Mouse (Mus musculus): ENCODE measurements around the gene Man2b1. TPM values are rescaled to one million over a fixed set of nuclear protein-coding genes. Genes with fewer than 3 reads are reported as not detected.
A peak's percentile ranks its signal among the peaks of the same experiment; 100 is the strongest.

The Man2b1 gene
- 19.7 and 22.4 TPM in 2 replicates for polyA plus RNA-seq (2016; fragmentation: Nextera tagmentation; extraction: Ambion mirVana)

DNA sequence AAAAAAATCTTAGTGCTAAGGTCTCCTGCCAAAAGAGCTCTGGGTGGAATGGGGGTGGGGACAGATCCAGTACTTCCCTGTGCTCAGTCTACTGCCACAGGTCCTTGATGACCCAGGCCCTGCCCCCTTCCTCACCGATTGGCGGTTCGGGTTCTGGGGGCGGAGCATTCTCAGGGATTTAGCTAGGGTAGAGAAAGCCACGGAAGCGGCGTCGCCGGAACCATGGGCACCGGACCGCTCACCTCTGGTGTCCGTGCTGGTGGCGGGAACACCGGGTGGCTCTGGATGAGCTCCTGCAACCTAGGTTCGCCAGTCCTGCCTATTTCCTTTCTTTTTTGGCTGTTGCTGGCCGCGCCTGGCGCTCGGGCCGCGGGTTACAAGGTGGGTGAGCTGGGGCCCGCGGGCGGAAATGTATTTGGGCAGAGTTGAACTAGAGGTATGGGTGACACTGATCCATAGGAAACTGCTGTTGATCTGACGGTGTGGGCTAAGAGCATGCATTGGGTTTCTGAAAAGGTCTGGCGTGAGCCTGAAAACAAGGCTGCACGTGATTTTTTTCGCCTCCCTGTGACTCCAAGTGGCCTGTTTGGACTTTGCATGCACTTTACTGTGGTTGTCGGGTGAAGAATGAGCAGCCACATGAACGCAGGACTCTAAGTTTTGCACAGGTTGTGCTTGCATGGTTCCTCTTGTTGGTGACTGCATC, at the start of gene Man2b1:
Man2b1 (plus strand) TSS at position 163 of the 706 bp plus-strand sequence.
- no peak within 1 kb of the TSS; the same call in 1 of the 2 replicates for H3K27ac ChIP-seq
- no peaks in the 10 kb centered on the region for H3K27me3 ChIP-seq
- no peaks in the 10 kb centered on the region for H3K9me3 ChIP-seq (replicated peaks)
- peaks cover 29% of the 10 kb centered on the region for H3K4me1 ChIP-seq
- H3K36me3 ChIP-seq = peaks cover 15% of the 10 kb centered on the region; the same call in 1 of the 2 replicates
- peak within 1 kb of the TSS; percentile 61 for H3K4me3 ChIP-seq
- H3K4me2 ChIP-seq (replicated peaks) = peak within 1 kb of the TSS; percentile 91
- WGBS = under 1% methylated on average over 30 of the region's 30 CpGs
- peak within 1 kb of the TSS; percentile 76 for H3K9ac ChIP-seq
- peak; percentile 73 for ATAC-seq (ENCODE audit: low FRiP score)

DNA sequence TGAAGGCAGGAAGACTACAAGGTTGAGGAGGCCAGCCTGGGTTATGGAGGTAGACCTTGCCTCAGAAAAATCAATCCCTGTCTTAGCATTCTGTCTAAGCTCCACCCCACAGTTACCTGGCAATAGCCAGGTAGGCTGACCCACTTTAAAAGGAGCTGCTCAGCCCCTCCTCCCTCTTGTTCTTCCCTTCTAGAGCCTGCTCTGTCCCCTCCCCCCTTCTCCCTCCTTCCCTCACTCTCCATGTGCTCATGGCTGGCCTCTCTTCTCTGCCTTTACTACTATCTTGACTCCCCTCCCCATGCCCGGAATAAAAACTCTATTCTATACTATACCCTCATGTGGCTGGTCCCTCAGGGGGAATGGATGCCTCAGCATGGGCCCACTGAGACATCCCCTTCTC, 49.2 kb upstream of the Man2b1 start:
- H3K4me1 ChIP-seq = peaks cover 29% of the 10 kb centered on the region
- H3K4me2 ChIP-seq (replicated peaks) = no peak overlapping the region
- ATAC-seq (ENCODE audit: low FRiP score) = no peak
- H3K27me3 ChIP-seq = no peaks in the 10 kb centered on the region
- H3K9me3 ChIP-seq (replicated peaks) = no peaks in the 10 kb centered on the region
- peaks cover 39% of the 10 kb centered on the region for H3K36me3 ChIP-seq
- no peak overlapping the region; the same call in 1 of the 2 replicates for H3K27ac ChIP-seq
- WGBS = 58% methylated on average over 1 of the region's 1 CpGs
- H3K9ac ChIP-seq = no peak overlapping the region
- no peak overlapping the region for H3K4me3 ChIP-seq

DNA sequence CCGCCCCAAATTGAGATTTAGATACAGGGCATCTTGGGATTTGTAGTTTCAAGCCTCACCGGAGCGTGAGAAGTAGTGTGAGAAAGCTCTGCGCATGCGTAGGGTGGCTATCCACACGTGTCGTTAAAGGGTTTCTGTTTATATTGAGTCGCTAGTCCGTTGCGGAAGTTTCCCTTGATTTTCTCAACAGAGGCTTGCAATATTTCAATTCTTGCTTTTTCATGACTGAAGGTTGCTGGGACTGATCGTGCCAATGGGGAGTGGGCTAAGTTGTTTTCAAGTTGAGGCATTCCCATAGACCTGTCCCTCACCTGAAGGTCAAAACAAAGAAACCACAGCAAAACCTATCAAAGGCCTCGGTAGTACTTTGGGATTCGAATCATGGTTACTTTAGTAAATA, 48.3 kb upstream of the Man2b1 start:
- Histone ChIP-seq H3K9me3 (replicated peaks) (no peaks in the 10 kb centered on the region), H3K4me2 (replicated peaks) (peak overlapping the region; percentile 80), H3K4me3 (peak overlapping the region; percentile 64), H3K36me3 (peaks cover 32% of the 10 kb centered on the region), H3K4me1 (peaks cover 26% of the 10 kb centered on the region), H3K9ac (no peak overlapping the region), H3K27ac (no peak overlapping the region), H3K27me3 (no peaks in the 10 kb centered on the region)
- WGBS = 6% methylated on average over 13 of the region's 13 CpGs
- ATAC-seq (ENCODE audit: low FRiP score) = no peak

DNA sequence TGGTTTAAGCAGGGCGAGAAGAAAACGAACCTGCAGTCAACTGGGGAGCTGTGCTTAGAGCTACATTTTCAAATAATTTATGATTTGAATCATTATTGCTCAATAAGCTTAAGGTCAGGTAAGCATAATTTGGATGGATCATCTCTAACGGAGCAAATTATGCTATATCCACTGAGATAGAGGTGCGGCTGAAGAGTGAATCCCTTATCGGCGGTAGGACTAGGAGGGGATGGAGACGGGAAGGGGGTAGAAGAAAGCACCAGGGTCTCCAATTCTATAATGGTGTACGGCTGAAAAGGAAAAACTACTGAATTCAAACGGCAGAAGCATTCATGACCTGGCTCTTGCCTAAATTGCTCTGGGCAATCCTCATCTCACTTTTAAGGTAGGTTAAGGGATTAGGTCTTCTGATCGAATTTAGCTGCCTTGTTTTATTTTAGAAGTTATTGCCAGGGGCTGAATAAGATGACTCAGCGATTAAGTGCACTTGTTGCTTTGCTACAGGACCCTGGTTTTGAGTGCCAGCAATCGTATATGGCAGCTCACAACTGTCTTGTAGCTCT, 47.8 kb upstream of the Man2b1 start:
- peak overlapping the region; percentile 80 for H3K4me2 ChIP-seq (replicated peaks)
- H3K4me3 ChIP-seq = peak overlapping the region; percentile 64
- H3K36me3 ChIP-seq = peaks cover 30% of the 10 kb centered on the region
- no peaks in the 10 kb centered on the region for H3K9me3 ChIP-seq (replicated peaks)
- ATAC-seq (ENCODE audit: low FRiP score) = no peak
- H3K9ac ChIP-seq = peak overlapping the region; percentile 79; the same call in 1 of the 2 replicates
- H3K27ac ChIP-seq = no peak overlapping the region
- H3K4me1 ChIP-seq = peaks cover 26% of the 10 kb centered on the region
- WGBS = 7% methylated on average over 12 of the region's 12 CpGs
- no peaks in the 10 kb centered on the region for H3K27me3 ChIP-seq

DNA sequence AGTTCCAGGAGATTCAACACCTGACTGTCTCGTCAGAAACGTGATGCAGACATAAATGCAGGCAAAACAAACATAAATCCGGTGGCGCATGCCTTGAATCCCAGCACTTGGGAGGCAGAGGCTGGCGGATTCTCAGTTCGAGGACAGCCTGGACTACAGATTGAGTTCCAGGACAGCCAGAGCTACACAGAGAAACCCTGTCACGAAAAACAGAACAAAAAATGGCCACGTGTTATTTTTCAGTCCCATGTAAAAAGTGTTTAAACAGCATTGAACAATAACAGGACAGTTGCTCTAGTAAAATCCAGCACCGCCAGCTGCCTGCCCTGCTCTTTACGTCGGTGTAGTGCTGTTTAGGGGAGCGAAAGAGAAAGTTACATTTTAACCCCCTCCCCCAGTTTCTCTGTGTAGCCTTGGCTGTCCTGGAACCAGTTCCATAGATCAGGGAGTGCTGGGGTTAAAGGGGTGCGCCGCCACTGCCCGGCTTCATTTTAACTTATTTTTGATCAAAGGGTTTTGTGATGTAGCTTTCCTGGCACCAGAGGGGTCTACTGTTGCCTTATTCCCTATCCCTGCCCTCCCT, 47.3 kb upstream of the Man2b1 start:
- peak overlapping the region; percentile 79 for H3K9ac ChIP-seq
- H3K4me3 ChIP-seq = peak overlapping the region; percentile 64
- H3K9me3 ChIP-seq (replicated peaks) = no peaks in the 10 kb centered on the region
- H3K4me2 ChIP-seq (replicated peaks) = peak overlapping the region; percentile 80
- WGBS = 2% methylated on average over 15 of the region's 15 CpGs
- ATAC-seq (ENCODE audit: low FRiP score) = no peak
- H3K27ac ChIP-seq = peak overlapping the region; percentile 78
- H3K36me3 ChIP-seq = peaks cover 30% of the 10 kb centered on the region
- no peaks in the 10 kb centered on the region for H3K27me3 ChIP-seq
- peaks cover 26% of the 10 kb centered on the region for H3K4me1 ChIP-seq

DNA sequence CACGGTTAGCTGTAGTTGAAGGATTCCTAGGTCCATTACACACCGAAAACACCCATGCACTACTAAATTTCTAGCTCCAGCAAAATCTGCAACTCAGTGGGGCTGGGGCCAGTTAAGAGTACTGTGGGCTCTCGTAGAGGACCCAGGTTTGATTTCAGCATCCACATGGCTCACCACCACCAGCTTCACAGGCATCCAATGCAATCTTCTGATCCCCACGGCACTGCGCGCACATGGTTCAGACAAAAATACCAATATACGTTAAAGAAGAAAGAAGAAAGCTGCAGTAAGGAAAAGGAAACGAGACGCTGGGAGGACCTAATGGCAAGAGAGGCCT, 46.7 kb upstream of the Man2b1 start:
- peak overlapping the region; percentile 78 for H3K27ac ChIP-seq
- ATAC-seq (ENCODE audit: low FRiP score) = peak; percentile 51
- H3K9me3 ChIP-seq (replicated peaks) = no peaks in the 10 kb centered on the region
- H3K4me2 ChIP-seq (replicated peaks) = peak overlapping the region; percentile 80
- peak overlapping the region; percentile 64 for H3K4me3 ChIP-seq
- peak overlapping the region; percentile 79 for H3K9ac ChIP-seq
- peaks cover 32% of the 10 kb centered on the region for H3K36me3 ChIP-seq
- WGBS = 0% methylated on average over 9 of the region's 9 CpGs
- peaks cover 26% of the 10 kb centered on the region for H3K4me1 ChIP-seq
- H3K27me3 ChIP-seq = no peaks in the 10 kb centered on the region

DNA sequence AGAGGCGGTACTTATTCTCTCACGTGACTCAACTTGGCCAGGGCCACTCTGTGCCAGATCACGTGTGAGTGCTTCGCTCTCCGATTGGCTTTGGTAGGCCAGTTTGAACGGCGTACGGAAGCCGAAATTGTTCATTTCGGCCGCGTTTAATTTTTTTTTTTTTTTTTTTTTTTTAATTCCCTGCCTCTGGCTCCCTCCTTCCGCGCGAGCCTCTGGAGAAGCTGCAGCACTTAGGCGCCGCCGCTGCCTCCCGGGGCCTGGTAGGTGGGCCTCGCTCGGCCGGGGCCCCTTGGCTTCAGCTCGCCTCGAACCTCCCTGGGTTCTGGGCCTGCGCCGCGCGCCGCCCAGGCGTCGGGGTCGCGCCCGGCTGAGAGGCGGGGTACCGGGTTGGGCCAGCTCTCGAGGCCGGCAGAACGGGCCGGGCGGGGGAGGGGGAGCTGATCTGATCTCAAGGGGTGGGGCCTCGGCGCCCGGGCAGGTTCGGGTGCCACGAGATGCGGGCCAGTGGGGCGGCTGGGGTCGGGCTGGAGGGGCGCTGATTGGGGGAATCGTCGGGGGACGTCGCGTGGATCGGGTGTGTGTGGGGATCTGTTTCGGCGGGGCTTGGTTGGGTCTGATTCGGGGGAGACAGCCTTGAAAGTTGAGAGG, 46.2 kb upstream of the Man2b1 start, which contains the start of gene Tnpo2:
Tnpo2 (plus strand) TSS at position 198 of the 648 bp plus-strand sequence.
- Histone ChIP-seq H3K4me2 (replicated peaks) (peak within 1 kb of the TSS; percentile 96), H3K36me3 (peaks cover 32% of the 10 kb centered on the region), H3K4me3 (peak within 1 kb of the TSS; percentile 64), H3K27ac (peak within 1 kb of the TSS; percentile 98), H3K4me1 (peaks cover 26% of the 10 kb centered on the region), H3K9ac (peak within 1 kb of the TSS; percentile 91), H3K9me3 (replicated peaks) (no peaks in the 10 kb centered on the region), H3K27me3 (no peaks in the 10 kb centered on the region)
- ATAC-seq (ENCODE audit: low FRiP score) = peak; percentile 91
- whole genome bisulfite sequencing = under 1% methylated on average over 58 of the region's 59 CpGs

DNA sequence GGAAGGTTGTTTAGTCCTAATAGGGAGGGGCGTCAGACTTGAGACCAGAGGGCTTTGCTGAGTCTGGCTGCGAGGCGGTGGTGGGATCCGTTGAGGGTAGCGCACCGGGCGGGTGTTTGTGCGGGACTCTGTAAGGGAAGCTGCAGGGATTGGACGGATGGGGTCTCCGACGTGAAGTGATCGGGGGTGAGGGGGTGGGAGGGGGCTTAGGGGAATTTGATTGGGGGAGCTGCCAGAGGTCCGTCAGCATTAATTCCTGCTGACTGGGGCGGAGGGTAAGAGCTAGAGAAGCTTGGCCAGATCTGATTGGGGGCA, 45.7 kb upstream of the Man2b1 start:
- WGBS = under 1% methylated on average over 14 of the region's 14 CpGs
- H3K9me3 ChIP-seq (replicated peaks) = no peaks in the 10 kb centered on the region
- peak; percentile 64 for ATAC-seq (ENCODE audit: low FRiP score)

DNA sequence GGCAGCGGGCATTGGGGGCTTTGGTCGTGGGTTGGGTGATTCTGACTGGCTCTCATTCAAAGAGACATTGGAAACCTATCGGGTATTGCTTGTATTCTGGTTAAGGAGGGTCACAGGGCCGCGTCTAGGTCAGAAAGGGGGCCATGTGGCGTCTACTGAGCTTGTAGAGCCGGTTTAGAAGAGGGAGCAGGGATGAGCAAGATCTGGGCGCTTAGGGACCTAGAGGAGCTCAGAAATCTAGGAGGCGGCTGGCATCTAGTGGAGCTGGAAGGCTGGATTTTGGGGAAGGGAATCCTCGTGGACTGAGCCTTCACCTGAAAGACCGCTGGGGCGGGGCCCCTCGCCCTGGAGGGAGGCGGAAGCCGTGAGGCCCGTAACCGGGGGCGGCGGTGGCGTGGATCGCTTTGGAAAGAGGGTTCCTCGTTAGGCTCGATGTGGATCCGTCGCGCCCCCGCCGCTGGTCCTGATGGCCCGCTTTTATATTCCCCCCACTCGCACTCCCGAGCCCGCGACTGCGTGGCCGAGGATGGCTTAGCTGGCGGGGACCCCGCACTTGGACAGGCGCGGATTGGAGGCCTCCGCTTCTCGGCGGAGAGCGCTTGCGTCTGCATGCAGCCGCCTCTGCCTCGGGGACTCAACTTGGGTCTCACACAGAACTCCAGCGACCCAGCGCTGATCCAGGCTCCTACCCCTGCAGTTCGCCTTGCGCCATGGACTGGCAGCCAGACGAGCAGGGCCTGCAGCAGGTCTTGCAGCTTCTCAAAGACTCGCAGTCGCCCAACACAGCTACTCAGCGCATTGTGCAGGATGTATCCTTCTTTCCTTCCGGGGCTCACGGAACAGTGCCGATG, 45.2 kb upstream of the Man2b1 start:
- Histone ChIP-seq H3K4me3 (peak overlapping the region; percentile 64), H3K36me3 (peaks cover 28% of the 10 kb centered on the region), H3K4me1 (peaks cover 26% of the 10 kb centered on the region), H3K27ac (peak overlapping the region; percentile 98), H3K9ac (peak overlapping the region; percentile 91), H3K9me3 (replicated peaks) (no peaks in the 10 kb centered on the region), H3K4me2 (replicated peaks) (peak overlapping the region; percentile 96), H3K27me3 (no peaks in the 10 kb centered on the region)
- 1% methylated on average over 51 of the region's 57 CpGs for WGBS
- peak; percentile 14; the same call in 1 of the 2 replicates for ATAC-seq (ENCODE audit: low FRiP score)

More for the DNA sequence above, 45.7 kb upstream of the Man2b1 start:
- Histone ChIP-seq H3K27me3 (no peaks in the 10 kb centered on the region), H3K9ac (peak overlapping the region; percentile 91), H3K4me1 (peaks cover 26% of the 10 kb centered on the region), H3K4me3 (peak overlapping the region; percentile 64), H3K4me2 (replicated peaks) (peak overlapping the region; percentile 96), H3K27ac (peak overlapping the region; percentile 98), H3K36me3 (peaks cover 31% of the 10 kb centered on the region)

DNA sequence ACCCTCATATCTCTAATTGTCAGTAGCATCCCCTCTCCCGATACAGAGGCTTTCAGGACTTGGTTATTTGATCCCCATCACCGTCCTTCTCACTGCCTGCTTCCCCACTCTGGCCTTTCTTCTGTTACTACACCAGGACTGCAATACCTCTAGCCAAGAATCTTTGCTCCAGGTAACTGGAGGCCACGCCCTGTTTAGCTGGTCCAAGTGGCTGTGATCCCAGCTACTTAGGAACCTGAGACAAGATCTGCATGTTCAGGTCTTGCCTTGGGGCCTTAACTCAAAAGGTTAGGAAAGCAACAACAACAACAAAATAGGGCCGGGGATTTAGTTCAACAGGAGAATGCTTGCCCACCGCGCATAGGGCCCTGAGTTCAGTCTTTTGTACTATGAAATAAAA, 39.5 kb upstream of the Man2b1 start:
- Histone ChIP-seq H3K9me3 (replicated peaks) (no peaks in the 10 kb centered on the region), H3K4me1 (peaks cover 5% of the 10 kb centered on the region), H3K36me3 (peaks cover 79% of the 10 kb centered on the region), H3K27me3 (no peaks in the 10 kb centered on the region), H3K4me2 (replicated peaks) (no peak overlapping the region), H3K4me3 (no peak overlapping the region), H3K9ac (no peak overlapping the region), H3K27ac (no peak overlapping the region)
- 91% methylated on average over 6 of the region's 6 CpGs for WGBS
- ATAC-seq (ENCODE audit: low FRiP score) = no peak

DNA sequence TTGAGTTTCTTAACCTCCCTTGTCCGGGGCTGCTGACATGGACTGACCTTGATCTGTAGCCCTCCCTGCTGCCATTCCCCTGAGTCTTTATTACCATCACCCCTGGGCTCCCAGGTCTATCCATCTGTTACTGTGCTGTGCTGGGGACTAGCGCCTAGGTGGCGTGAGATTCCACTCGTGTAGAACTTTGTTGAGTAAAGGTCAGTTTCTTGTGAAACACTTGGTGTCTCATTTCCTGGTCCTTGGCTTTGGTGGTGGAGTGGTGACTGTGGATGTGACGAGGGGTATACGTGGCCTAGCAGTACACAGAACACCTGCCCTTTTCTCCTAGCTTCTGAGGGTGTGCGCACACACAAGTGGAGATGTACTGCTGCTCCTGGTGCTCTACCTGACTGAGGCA, 25.7 kb upstream of the Man2b1 start:
- ATAC-seq (ENCODE audit: low FRiP score) = no peak
- H3K9ac ChIP-seq = no peak overlapping the region
- WGBS = 85% methylated on average over 7 of the region's 7 CpGs
- H3K36me3 ChIP-seq = peaks cover 51% of the 10 kb centered on the region
- H3K27ac ChIP-seq = no peak overlapping the region
- no peaks in the 10 kb centered on the region for H3K27me3 ChIP-seq
- H3K4me1 ChIP-seq = peaks cover 19% of the 10 kb centered on the region
- no peaks in the 10 kb centered on the region for H3K9me3 ChIP-seq (replicated peaks)
- H3K4me2 ChIP-seq (replicated peaks) = no peak overlapping the region
- no peak overlapping the region for H3K4me3 ChIP-seq

All from hindbrain, embryonic 12.5 days (tissue).